Mouse (Mus musculus) kidney, embryonic 16.5 days (tissue): ENCODE data around the gene Tbl1xr1. TPM values are rescaled to one million over a fixed set of nuclear protein-coding genes. Genes with fewer than 3 reads are reported as not detected.

ENCODE experiments used
- ATAC-seq: fragments of 200-750 bp; cut with Nextera tagmentation; 2 replicates; pipeline ENCODE4 v1.8.0; 2017; ENCODE audit warnings: moderate TSS enrichment; ENCODE audit not compliant: low FRiP score, low TSS enrichment
- H3K27ac ChIP-seq: fragments of 300-500 bp; sonication (generic); 2 replicates; pipeline ENCODE4 v1.5.1; 2014; ENCODE audit warnings: low read length
- H3K27me3 ChIP-seq: fragments of 300-500 bp; sonication (generic); 2 replicates; pipeline ENCODE4 v1.6.1; 2014; ENCODE audit warnings: low read length, control low read depth, mixed read lengths; ENCODE audit not compliant: insufficient read depth
- H3K36me3 ChIP-seq: fragments of 300-500 bp; sonication (generic); 2 replicates; pipeline ENCODE4 v1.6.1; 2014; ENCODE audit warnings: low read length, control low read depth, mixed read lengths; ENCODE audit not compliant: insufficient read depth
- H3K4me1 ChIP-seq: fragments of 300-500 bp; sonication (generic); 2 replicates; pipeline ENCODE4 v1.6.1; 2014; ENCODE audit warnings: low read length, control low read depth, mixed read lengths; ENCODE audit not compliant: insufficient read depth
- H3K4me2 ChIP-seq: fragments of 300-500 bp; sonication (generic); replicated peaks from 2 replicates; pipeline ENCODE4 v1.6.1; 2014; ENCODE audit warnings: low read depth, low read length
- H3K4me3 ChIP-seq: fragments of 300-500 bp; sonication (generic); 2 replicates; pipeline ENCODE4 v1.5.1; 2014; ENCODE audit warnings: mild to moderate bottlenecking, low read length
- H3K9ac ChIP-seq: fragments of 300-500 bp; sonication (generic); replicated peaks from 2 replicates; pipeline ENCODE4 v1.6.1; 2014; ENCODE audit warnings: low read length
- H3K9me3 ChIP-seq: fragments of 300-500 bp; sonication (generic); 2 replicates; pipeline ENCODE4 v1.6.1; 2016; ENCODE audit warnings: low read length, control low read depth
- WGBS: fragments of 180-500 bp; shearing (Covaris S2); extraction: QIAGEN DNeasy Blood & Tissue Kit; methylation state at CpG from one replicate; pipeline ENCODE4 v1.1.7; 2014; 5-methylcytosine and 5-hydroxymethylcytosine counted together
- polyA plus RNA-seq: library from polyadenylated mRNA; unstranded; fragments of >200 nt; fragmentation: Nextera tagmentation; extraction: Ambion mirVana; gene quantifications from 2 replicates; pipeline ENCODE4 v1.2.1, GENCODE M21; 2015

Tbl1xr1 gene
- polyA plus RNA-seq, 1 experiment from 2014 or later: 19.2 TPM

GRCm38 (mm10) chr3:22150872-22151530, 74.5 kb downstream of the Tbl1xr1 start:
- Histone ChIP-seq H3K27ac (no peak overlapping the region), H3K4me3 (no peak overlapping the region), H3K4me2 (no peak overlapping the region), H3K27me3 (no peaks in the 10 kb centered on the region), H3K36me3 (no peaks in the 10 kb centered on the region), H3K9ac (no peak overlapping the region), H3K9me3 (no peaks in the 10 kb centered on the region), H3K4me1 (peaks cover 9% of the 10 kb centered on the region; the same call in 1 of the 2 replicates)
- no peak for ATAC-seq
- 90% methylated on average over 5 of the region's 5 CpGs for WGBS

GRCm38 (mm10) chr3:22152773-22153172, 76.3 kb downstream of the Tbl1xr1 start:
- Histone ChIP-seq H3K27me3 (no peaks in the 10 kb centered on the region), H3K27ac (no peak overlapping the region), H3K9me3 (peaks cover 3% of the 10 kb centered on the region; the same call in 1 of the 2 replicates), H3K9ac (no peak overlapping the region), H3K4me3 (no peak overlapping the region), H3K36me3 (no peaks in the 10 kb centered on the region), H3K4me2 (no peak overlapping the region), H3K4me1 (peaks cover 9% of the 10 kb centered on the region; the same call in 1 of the 2 replicates)
- no peak for ATAC-seq
- WGBS: 89% methylated on average over 1 of the region's 1 CpGs

- 89% methylated on average over 3 of the region's 3 CpGs for WGBS
- no peak for ATAC-seq
- peaks cover 7% of the 10 kb centered on the region; the same call in 1 of the 2 replicates for H3K9me3 ChIP-seq
These were observed 78.1 kb downstream of the Tbl1xr1 start for GRCm38 (mm10) chr3:22154522-22154921.

GRCm38 (mm10) chr3:22156397-22156796, 79.9 kb downstream of the Tbl1xr1 start:
- Histone ChIP-seq H3K4me2 (no peak overlapping the region), H3K36me3 (no peaks in the 10 kb centered on the region), H3K4me1 (no peaks in the 10 kb centered on the region), H3K9ac (no peak overlapping the region), H3K9me3 (peaks cover 7% of the 10 kb centered on the region; the same call in 1 of the 2 replicates), H3K4me3 (no peak overlapping the region), H3K27me3 (no peaks in the 10 kb centered on the region), H3K27ac (no peak overlapping the region)
- 61% methylated on average over 2 of the region's 2 CpGs for WGBS
- no peak for ATAC-seq

More at GRCm38 (mm10) chr3:22154522-22154921, 78.1 kb downstream of the Tbl1xr1 start:
- Histone ChIP-seq H3K36me3 (no peaks in the 10 kb centered on the region), H3K4me1 (no peaks in the 10 kb centered on the region), H3K4me2 (no peak overlapping the region), H3K9ac (no peak overlapping the region), H3K4me3 (no peak overlapping the region), H3K27ac (no peak overlapping the region), H3K27me3 (no peaks in the 10 kb centered on the region)

- 99% methylated on average over 3 of the region's 3 CpGs for WGBS
These were observed 86.5 kb downstream of the Tbl1xr1 start for GRCm38 (mm10) chr3:22162948-22163347.

GRCm38 (mm10) chr3:22167856-22168255, 91.4 kb downstream of the Tbl1xr1 start:
- WGBS: 85% methylated on average over 2 of the region's 2 CpGs
- H3K9ac ChIP-seq: no peak overlapping the region
- H3K27ac ChIP-seq: no peak overlapping the region
- 0 out of 2 replicates have a peak, but pooled peaks cover 3% of the 10 kb centered on the region for H3K4me1 ChIP-seq
- no peak overlapping the region for H3K4me3 ChIP-seq
- H3K9me3 ChIP-seq: no peaks in the 10 kb centered on the region
- H3K4me2 ChIP-seq: no peak overlapping the region
- H3K36me3 ChIP-seq: peaks cover 7% of the 10 kb centered on the region; the same call in 1 of the 2 replicates
- no peak for ATAC-seq
- H3K27me3 ChIP-seq: no peaks in the 10 kb centered on the region

More at GRCm38 (mm10) chr3:22162948-22163347, 86.5 kb downstream of the Tbl1xr1 start:
- Histone ChIP-seq H3K36me3 (peaks cover 9% of the 10 kb centered on the region; the same call in 1 of the 2 replicates), H3K4me3 (no peak overlapping the region), H3K9ac (no peak overlapping the region), H3K27me3 (no peaks in the 10 kb centered on the region), H3K27ac (no peak overlapping the region), H3K9me3 (0 out of 2 replicates have a peak, but pooled peaks cover 4% of the 10 kb centered on the region), H3K4me2 (no peak overlapping the region), H3K4me1 (no peaks in the 10 kb centered on the region)
- no peak for ATAC-seq

- H3K9ac ChIP-seq: no peak overlapping the region
- no peaks in the 10 kb centered on the region for H3K27me3 ChIP-seq
- H3K4me3 ChIP-seq: no peak overlapping the region
- 0 out of 2 replicates have a peak, but pooled peaks cover 4% of the 10 kb centered on the region for H3K4me1 ChIP-seq
- no peak overlapping the region for H3K27ac ChIP-seq
- ATAC-seq: no peak
- H3K36me3 ChIP-seq: 0 out of 2 replicates have a peak, but pooled peaks cover 4% of the 10 kb centered on the region
- H3K9me3 ChIP-seq: no peaks in the 10 kb centered on the region
- 72% methylated on average over 4 of the region's 4 CpGs for WGBS
- no peak overlapping the region for H3K4me2 ChIP-seq
These were observed 92.0 kb downstream of the Tbl1xr1 start for GRCm38 (mm10) chr3:22168432-22168831.

GRCm38 (mm10) chr3:22171526-22171925, 95.1 kb downstream of the Tbl1xr1 start:
- H3K27ac ChIP-seq: no peak overlapping the region
- H3K27me3 ChIP-seq: no peaks in the 10 kb centered on the region
- H3K4me1 ChIP-seq: 0 out of 2 replicates have a peak, but pooled peaks cover 4% of the 10 kb centered on the region
- H3K9ac ChIP-seq: no peak overlapping the region
- no peak for ATAC-seq
- H3K9me3 ChIP-seq: no peaks in the 10 kb centered on the region
- H3K4me2 ChIP-seq: no peak overlapping the region
- 79% methylated on average over 8 of the region's 8 CpGs for WGBS
- no peaks in the 10 kb centered on the region for H3K36me3 ChIP-seq
- no peak overlapping the region for H3K4me3 ChIP-seq

- Histone ChIP-seq H3K4me2 (no peak overlapping the region), H3K4me3 (no peak overlapping the region), H3K9me3 (no peaks in the 10 kb centered on the region), H3K4me1 (0 out of 2 replicates have a peak, but pooled peaks cover 4% of the 10 kb centered on the region), H3K36me3 (no peaks in the 10 kb centered on the region), H3K27ac (no peak overlapping the region), H3K9ac (no peak overlapping the region), H3K27me3 (no peaks in the 10 kb centered on the region)
- WGBS: 29% methylated on average over 2 of the region's 2 CpGs
- peak; percentile 46; the same call in 1 of the 2 replicates for ATAC-seq
These were observed 96.0 kb downstream of the Tbl1xr1 start for GRCm38 (mm10) chr3:22172410-22172809.

GRCm38 (mm10) chr3:22173171-22173570, 96.7 kb downstream of the Tbl1xr1 start:
- Histone ChIP-seq H3K4me2 (no peak overlapping the region), H3K27ac (no peak overlapping the region), H3K4me1 (0 out of 2 replicates have a peak, but pooled peaks cover 4% of the 10 kb centered on the region), H3K36me3 (no peaks in the 10 kb centered on the region), H3K9ac (no peak overlapping the region), H3K4me3 (no peak overlapping the region), H3K27me3 (no peaks in the 10 kb centered on the region), H3K9me3 (no peaks in the 10 kb centered on the region)
- no peak for ATAC-seq
- WGBS: 94% methylated on average over 5 of the region's 5 CpGs
